Mouse (Mus musculus) spleen, adult 2 months (tissue): ENCODE data around the gene Spib.

Source experiments
- CTCF ChIP-seq: fragments of 200-500 bp; IDR thresholded peaks from 2 replicates; pipeline ENCODE4 v1.5.1; 2011; ENCODE audit warnings: mild to moderate bottlenecking, inconsistent platforms; ENCODE audit not compliant: insufficient read depth, insufficient read length, insufficient replicate concordance; ENCODE audit errors: extremely low read depth
- POLR2A ChIP-seq: fragments of 200-500 bp; IDR thresholded peaks from 2 replicates; pipeline ENCODE4 v1.6.1; 2011; ENCODE audit warnings: low read depth, low read length, inconsistent platforms

DNA sequence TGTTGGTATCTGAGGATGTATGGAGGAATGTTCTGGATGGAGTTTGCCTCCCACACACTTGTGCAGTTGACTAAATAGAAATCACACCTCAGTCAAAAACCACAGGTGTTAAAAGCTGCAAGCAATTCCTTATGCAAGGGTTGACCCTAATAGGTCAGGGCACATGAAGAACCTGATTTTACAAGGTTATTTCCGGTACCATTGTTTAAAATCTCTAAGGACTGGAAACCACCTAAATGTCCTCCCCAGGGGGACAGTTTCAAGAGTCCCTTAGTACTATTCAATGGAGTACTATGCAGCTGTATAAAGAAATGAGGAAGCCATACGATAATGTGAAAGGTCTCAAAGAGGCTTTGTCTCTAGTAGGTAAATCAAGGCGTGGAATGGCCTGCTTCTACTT, 14.4 kb upstream of the Spib start:
- TF ChIP-seq POLR2A (no peak), CTCF (no peak)
